ENCODE assay signal across 25 mouse cellular contexts in genomic region chr6:106732563-106732962, GRCm38 (mm10). TPM values are rescaled to one million over a fixed set of nuclear protein-coding genes. Genes with fewer than 3 reads are reported as not detected.
"Had no signal": no experiment of that assay in that cellular context is flagged by ENCODE, and none has a peak within 500 bp of the region (broad histone marks: within the 10 kb centered on the region; RNA-seq: fewer than 3 reads in every experiment).

No protein-coding gene starts in this region.

- H3K4me1 ChIP-seq: intestine, embryonic 15.5 days; kidney, embryonic 15.5 days; limb, embryonic 10.5 days; limb, embryonic 13.5 days; neural tube, embryonic 13.5 days; stomach, embryonic 15.5 days had no signal

- ATAC-seq: intestine, embryonic 15.5 days; midbrain, embryonic 16.5 days had no signal

- H3K9ac ChIP-seq: intestine, embryonic 15.5 days; kidney, embryonic 15.5 days; limb, embryonic 13.5 days; neural tube, embryonic 13.5 days; stomach, embryonic 15.5 days had no signal

- H3K27ac ChIP-seq: intestine, embryonic 15.5 days; kidney, embryonic 15.5 days; limb, embryonic 10.5 days; limb, embryonic 13.5 days; macrophage; neural tube, embryonic 13.5 days; stomach, embryonic 15.5 days had no signal

- H3K27me3 ChIP-seq: intestine, embryonic 15.5 days; kidney, embryonic 15.5 days; limb, embryonic 13.5 days; neural tube, embryonic 13.5 days; stomach, embryonic 15.5 days had no signal

- H3K36me3 ChIP-seq: intestine, embryonic 15.5 days; kidney, embryonic 15.5 days; limb, embryonic 10.5 days; limb, embryonic 13.5 days; neural tube, embryonic 13.5 days; stomach, embryonic 15.5 days had no signal

- DNase-seq: kidney, adult 11 months; kidney, adult 8-10 months; kidney, postnatal 10 days; kidney, postnatal 36 days; lung, adult 2 months; retina, postnatal 1 day; right cerebral cortex, postnatal 25 days; spleen, adult 18-20 months; thymus, postnatal 25 days had no signal

- H3K4me3 ChIP-seq: intestine, embryonic 15.5 days; kidney, embryonic 15.5 days; limb, embryonic 10.5 days; limb, embryonic 13.5 days; myocyte; neural tube, embryonic 13.5 days; stomach, embryonic 15.5 days had no signal

- H3K9me3 ChIP-seq: intestine, embryonic 15.5 days; kidney, embryonic 15.5 days; limb, embryonic 10.5 days; limb, embryonic 13.5 days; neural tube, embryonic 13.5 days; stomach, embryonic 15.5 days had no signal

- H3K4me2 ChIP-seq: intestine, embryonic 15.5 days; kidney, embryonic 15.5 days; limb, embryonic 13.5 days; midbrain, embryonic 11.5 days; neural tube, embryonic 13.5 days; stomach, embryonic 15.5 days had no signal

RNA-seq across cellular contexts. Expression of gene Il5ra, which starts 16.3 kb away (rescaled TPM):
- total RNA-seq: layer of hippocampus, adult 8-10 months; layer of hippocampus, postnatal 10 days; left cerebral cortex, adult 8-10 months; left cerebral cortex, postnatal 14 days; megakaryocyte-erythroid progenitor cell, adult 5-6 weeks had no signal
- polyA plus RNA-seq: intestine, embryonic 15.5 days; limb, embryonic 10.5 days; limb, embryonic 13.5 days; liver, adult 2 months; midbrain, embryonic 11.5 days; midbrain, embryonic 16.5 days; myocyte; neural tube, embryonic 13.5 days had no signal
